Mouse (Mus musculus) thymus, postnatal 0 days (tissue): Measurements from ENCODE around the gene Gm30083. TPM values are rescaled to one million over a fixed set of nuclear protein-coding genes. Genes with fewer than 3 reads are reported as not detected.

Source experiments
- DNase-seq: peaks from one replicate; pipeline ENCODE4 v3.0.0-alpha.2; 2015; ENCODE audit warnings: low spot score
- polyA plus RNA-seq: library from polyadenylated mRNA; unstranded; fragments of >200 nt; fragmentation: Nextera tagmentation; extraction: Ambion mirVana; gene quantifications from 2 replicates; pipeline ENCODE4 v1.2.1, GENCODE M21; 2015

Gene Gm30083
- polyA plus RNA-seq, 1 experiment from 2014 or later, result not detected

DNA sequence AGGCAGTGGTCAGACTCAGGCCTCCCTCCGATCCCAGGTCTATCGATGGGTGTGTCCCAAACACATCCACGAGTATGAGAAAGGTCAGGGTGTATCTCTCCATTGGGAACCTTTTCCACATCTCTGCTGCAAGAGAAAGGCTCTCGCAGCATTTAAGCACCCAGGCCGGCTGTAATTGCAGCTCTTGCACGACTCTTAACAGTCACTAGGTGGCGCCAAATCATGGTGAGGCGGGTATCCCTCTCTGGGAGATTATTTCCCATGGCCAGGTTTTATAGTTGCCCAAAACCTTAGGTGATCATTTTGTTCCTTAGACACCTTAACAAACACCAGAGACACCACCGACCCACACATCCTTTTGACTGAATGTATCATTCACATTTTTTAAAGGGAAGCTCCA, 55.6 kb downstream of the Gm30083 start:
- DNase-seq, result peak; percentile 9

DNA sequence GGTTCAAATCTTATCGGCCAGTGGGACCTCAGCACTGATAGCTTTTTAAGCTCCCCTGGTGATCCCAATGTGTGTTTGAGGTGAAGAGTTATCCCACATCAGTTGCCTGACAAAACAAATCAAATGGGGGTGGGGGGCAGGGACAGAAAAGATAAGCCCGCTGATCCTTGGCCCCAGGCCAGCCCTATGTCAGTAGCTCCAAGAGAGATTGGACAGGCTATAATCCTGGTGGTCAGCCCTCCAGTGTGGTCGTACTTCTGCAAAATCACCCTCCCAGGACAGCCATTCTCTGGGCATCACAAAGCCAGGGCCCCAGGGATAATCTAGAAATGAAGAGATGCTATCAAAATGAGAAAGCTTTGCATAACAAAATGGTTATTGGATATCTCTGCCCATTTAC, 56.1 kb downstream of the Gm30083 start:
- no peak for DNase-seq

DNA sequence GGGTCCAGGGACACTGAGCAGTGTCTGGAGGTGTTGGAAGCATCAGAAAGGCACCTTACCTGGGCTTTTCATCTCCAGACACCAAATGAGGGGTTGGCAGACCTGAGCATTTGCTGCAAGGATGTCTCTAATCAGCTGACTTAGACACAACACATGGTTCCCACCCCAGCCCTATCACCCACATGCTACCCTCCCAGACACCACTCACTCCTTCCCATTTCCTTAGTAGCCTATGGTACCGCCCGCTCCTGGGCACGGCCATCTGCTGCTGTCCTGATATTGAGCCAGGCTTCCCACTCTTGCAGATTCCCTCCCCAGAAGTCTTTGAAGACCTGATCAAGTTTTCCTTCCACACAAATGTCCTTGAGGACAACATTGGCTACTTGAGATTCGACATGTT, 56.8 kb downstream of the Gm30083 start:
- DNase-seq, result no peak

DNA sequence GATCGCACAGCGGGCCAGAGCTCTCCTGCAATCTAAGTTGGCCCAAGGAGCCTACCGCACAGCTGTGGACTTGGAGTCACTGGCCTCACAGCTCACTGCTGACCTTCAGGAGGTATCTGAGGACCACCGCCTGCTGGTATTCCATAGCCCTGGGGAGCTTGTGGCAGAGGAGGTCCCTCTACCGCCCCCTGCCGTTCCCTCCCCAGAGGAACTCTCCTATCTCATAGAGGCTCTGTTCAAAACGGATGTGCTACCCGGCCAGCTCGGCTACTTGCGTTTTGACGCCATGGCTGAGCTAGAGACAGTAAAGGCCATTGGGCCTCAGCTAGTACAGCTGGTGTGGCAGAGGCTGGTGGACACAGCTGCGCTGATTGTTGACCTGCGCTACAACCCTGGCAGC, 58.9 kb downstream of the Gm30083 start:
- no peak for DNase-seq

DNA sequence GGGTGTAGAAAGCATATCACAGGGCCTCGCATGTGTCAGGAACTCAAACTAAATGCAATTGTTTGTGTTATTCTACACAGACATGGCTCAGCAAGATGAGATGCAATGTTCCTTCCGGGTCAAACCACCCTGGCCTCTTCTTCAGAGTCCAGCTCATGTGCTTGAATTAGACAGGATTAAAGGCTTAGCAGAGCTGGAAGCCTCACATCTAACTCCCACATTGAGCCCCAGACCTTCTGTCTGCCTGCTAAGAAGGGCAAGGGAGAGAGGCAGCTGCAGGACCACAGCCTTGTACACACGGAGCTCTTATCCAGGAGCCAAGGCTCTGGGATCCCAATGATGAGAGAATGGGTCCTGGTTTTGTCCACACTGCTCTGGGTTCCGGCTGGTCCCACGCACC, 61.2 kb downstream of the Gm30083 start, which contains the start of gene Rbp3:
Gene Rbp3, plus strand, starts transcription at position 243 of the 400 bp plus-strand sequence.
- DNase-seq, result no peak

DNA sequence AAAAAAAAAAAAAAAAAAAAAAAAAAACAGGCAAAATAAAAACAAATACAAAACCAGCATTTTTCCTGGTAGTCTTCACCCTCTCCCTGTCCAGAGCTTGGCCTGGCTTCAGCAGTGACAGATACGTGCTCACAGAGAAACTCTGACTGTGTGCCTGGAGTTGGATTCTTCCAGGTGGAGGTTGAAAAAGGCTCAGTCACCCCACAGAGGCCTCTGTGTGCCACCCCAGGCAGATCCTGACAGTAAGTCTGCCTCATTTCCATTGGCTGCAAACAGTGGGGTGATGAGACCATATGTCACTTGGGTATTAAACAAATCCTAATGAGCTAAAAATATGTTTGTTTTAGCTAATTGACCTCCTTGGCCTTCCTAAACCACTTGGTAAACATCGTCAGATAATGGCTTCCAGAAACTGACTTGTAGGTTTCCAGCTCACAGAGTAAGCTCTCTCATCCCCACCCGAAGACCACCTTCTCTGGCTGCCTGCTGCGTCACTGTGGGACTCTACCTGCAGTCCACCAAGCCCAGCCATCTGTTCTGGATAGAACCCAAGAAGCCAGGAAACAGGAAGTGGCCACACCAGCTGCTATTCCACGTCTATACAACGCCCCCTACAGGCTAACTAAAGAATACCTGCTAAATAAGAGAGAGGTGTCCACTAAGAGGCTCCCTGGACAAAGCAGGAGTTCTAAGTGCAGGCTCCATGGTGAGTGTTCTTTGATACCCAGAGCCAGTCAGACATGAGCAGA, 62.6 kb downstream of the Gm30083 start:
- no peak for DNase-seq

DNA sequence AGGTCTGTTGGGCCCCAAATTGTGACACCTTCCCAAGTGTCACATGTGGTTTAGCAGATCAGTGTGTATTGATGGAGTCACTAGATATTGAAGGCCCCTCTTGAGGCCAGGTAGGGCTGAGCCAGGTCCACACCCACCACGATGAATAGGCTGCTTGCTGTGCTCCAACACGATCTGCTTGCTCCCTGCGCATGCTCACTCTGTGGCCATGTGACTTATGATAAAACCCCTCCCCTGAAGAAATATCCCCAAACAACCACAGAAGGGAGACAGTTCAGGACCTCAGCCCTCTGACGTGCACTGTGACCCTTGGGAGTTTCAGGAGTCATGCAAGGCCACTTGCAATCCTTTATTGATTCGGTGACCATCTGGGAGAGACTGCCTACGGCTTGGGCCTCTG, 68.9 kb downstream of the Gm30083 start:
- DNase-seq, result no peak

DNA sequence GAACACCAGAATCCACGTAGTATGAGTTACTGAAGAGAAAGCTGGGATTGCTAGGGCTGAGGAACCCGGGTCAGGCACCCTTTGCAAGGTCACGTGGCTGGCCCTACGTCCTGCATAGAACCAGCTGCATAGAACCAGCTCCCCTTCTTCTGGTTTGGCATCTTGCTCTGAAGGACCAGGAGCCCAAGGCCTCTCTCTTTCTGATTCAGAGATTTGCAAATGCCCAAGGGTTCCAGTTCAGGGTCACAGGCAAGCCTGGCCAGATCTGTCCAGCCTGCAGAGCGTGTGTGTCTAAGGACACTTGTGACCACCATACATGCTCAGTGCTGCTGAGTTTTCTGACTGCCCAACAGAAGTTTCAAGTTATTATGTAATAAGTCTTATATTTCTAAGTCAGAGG, 72.8 kb downstream of the Gm30083 start:
- no peak for DNase-seq

DNA sequence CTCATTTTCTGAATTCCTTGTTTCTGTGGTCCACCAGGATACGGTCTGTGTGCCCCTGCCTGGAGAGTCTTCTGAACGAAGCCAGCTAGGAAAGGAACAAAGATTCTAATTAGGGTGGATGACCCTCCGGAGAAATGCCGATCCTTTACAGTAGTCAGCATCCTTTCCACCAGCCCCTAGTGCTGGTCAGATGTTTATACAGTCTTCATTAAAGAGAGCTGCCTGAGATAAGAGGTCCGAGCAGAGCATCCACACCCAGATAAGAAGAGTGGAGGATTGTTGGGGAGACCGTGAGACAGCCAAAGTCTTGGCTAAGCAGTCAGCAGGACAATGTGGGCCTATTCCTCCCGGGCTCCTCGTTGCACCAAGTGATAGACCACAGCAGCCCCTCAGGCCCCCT, 74.2 kb downstream of the Gm30083 start, which contains the start of gene Gdf2:
Gene Gdf2, plus strand, starts transcription at position 301 of the 400 bp plus-strand sequence.
- no peak for DNase-seq

DNA sequence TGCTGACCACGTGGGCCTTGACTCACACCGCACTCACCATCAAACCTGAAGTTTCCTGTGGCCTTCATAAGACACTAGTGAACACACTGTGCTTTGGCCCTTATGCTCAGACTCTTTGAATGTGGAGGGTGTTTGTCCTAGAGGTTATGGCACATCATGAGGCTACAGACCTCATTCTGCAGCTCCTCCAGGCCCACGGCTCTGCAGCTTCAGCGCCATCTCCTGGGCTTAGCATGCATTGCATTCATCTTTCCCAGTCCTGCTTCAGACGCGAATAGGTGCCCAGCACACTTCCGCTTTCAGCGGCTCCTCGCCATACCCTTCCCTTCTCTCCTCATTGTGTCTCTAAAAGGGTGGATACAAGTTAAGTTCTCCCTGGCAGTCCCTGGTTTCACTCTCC, 75.9 kb downstream of the Gm30083 start:
- DNase-seq, result peak; percentile 47

Other genes with a start within 250 kb of the Gm30083 start
- gene Gdf10, start 91.6 kb downstream of the Gm30083 start, polyA plus RNA-seq, result 1.9 and 2.5 TPM in 2 replicates
- not detected in 2 replicates for gene Gdf2, start 74.1 kb downstream of the Gm30083 start, polyA plus RNA-seq
- not detected in 2 replicates for gene Rbp3, start 61.2 kb downstream of the Gm30083 start, polyA plus RNA-seq
- not detected in 2 replicates for gene Zfp488, start 36.4 kb downstream of the Gm30083 start, polyA plus RNA-seq
- not detected in 2 replicates for gene Gm5460, start 1.6 kb upstream of the Gm30083 start, polyA plus RNA-seq
- gene Antxrl, start 37.5 kb upstream of the Gm30083 start, polyA plus RNA-seq, result 0.05 TPM in 1 of 2 replicates, not detected in the other
- 20.5 and 22.8 TPM in 2 replicates for gene Anxa8, start 70.8 kb upstream of the Gm30083 start, polyA plus RNA-seq
- gene A630023A22Rik, start 87.6 kb upstream of the Gm30083 start, polyA plus RNA-seq, result 0.22 TPM in 1 of 2 replicates, not detected in the other
- gene Npy4r, start 137.3 kb upstream of the Gm30083 start, polyA plus RNA-seq, result 0.08 TPM in 1 of 2 replicates, not detected in the other
- 0.09 and 0.14 TPM in 2 replicates for gene Gprin2, start 186.5 kb upstream of the Gm30083 start, polyA plus RNA-seq
- gene Syt15, start 204.4 kb upstream of the Gm30083 start, polyA plus RNA-seq, result 0.22 and 0.38 TPM in 2 replicates